Mouse (Mus musculus) small intestine, adult 2 months (tissue): ENCODE data around the gene Cfi.

Source experiments
- CTCF ChIP-seq: fragments of 200-500 bp; IDR thresholded peaks from 2 replicates; pipeline ENCODE4 v1.5.1; 2012; ENCODE audit warnings: low read depth, mild to moderate bottlenecking, control low read depth, inconsistent platforms, low read length, moderate library complexity, mixed read lengths; ENCODE audit not compliant: insufficient replicate concordance, insufficient read length; ENCODE audit errors: extremely low read depth
- POLR2A ChIP-seq: fragments of 200-500 bp; IDR thresholded peaks from 2 replicates; pipeline ENCODE4 v1.6.1; 2012; ENCODE audit warnings: low read depth, mild to moderate bottlenecking, control low read depth, inconsistent platforms, low read length, moderate library complexity

DNA sequence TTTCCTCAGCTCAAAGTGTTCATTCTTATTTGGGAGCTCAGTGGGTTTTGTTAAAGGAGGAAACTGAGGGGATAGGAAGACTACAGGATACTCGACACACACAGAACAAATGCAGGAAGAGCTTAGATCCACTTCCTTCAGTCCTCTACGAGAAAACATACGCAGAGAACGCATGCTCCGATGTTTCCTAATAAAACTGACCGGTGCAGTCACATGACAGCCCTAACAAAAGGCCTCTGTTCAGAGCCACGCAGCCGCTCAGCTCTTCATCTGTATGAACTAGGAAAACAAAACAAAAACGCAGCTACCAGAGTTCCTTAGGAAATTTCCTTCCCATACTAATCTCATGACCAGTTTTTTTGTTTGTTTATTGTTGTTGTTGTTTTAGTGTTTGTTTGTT, 14.8 kb upstream of the Cfi start:
- TF ChIP-seq POLR2A = no peak
- TF ChIP-seq CTCF = no peak
